Mouse (Mus musculus) skeletal muscle tissue, postnatal 0 days (tissue): Measurements from ENCODE around the gene Pcf11. TPM values are rescaled to one million over a fixed set of nuclear protein-coding genes. Genes with fewer than 3 reads are reported as not detected.

Source experiments
- polyA plus RNA-seq: library from polyadenylated mRNA; unstranded; fragments of >200 nt; fragmentation: Nextera tagmentation; extraction: Ambion mirVana; gene quantifications from 2 replicates; pipeline ENCODE4 v1.2.1, GENCODE M21; 2015

The Pcf11 gene
- 9.0 and 10.4 TPM in 2 replicates for polyA plus RNA-seq

DNA sequence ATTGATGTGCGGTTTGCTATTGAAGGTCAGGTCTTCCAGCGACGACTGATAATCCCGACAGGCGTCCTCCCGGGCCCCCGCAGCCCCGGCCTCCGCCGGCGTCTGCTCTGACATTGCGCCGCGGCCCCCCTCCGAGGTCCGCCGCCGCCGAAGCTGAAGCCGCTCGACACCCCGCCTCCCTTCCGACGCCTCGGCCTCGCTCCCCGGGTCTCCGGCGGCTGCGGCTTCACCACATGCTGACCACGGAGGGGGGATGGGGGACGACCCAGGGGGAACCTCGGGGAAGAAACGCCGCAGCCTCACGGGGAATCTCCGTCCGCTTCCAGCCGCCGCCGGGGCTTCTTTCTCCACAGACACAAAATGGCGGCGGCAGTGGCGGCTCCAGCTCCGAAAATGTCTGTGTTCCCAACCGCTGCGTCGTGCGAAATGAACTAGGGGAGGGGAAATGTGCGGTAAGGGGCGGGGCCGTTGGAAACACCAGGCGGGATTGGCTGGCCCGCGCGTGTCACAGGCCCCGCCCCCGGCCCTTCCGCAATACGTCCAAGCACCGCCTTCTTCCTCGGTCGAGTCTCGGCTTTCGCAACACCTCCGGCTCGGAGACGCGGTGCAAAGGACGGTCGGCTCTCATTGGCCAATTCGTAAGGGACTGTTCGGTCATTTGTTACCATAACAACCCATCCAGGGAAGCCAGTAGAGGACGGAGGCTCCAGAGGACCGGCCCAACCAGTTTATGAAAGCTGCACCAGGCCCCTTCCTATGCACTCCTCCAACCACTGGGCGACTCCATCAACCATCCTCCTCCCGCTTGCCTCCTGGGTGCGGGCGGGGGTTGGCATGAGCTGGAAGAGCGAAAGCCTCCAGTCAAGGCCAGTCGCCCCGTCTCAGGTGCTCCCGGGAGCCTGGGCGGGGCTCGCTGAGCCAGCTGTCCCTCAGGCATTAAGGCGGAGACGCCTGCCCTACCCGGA, at the start of gene Pcf11:
Pcf11 (minus strand) TSS at position 428 of the 965 bp plus-strand sequence.

DNA sequence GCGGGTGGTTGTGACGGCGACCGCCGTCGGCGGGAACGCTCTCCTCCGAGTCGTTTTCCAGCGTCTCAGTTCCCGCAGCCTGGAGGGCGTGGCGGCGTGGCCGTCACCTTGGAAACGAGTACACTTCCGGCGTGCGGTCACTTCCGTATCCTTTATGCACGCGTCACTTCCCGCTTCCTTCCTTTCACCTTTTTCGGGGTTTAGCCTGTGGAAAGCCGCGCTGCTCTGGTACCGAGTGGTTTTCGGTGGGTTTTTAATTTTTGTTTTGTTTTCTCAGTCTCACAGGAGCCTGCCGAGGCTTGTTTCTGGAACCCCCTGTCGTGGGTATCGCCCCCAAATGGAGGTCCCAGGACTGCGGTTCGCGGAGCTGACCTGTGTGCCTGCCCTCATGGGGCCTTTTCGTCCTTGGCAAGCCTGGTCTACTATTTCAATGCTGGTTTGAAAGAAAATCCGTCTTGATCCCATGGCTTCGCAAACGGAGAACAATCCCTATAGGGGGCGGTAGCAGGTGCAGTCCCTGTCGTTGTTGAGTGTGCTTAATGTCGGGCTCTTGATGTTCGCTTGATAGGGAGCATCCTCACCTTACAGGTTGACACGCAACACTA, 32.6 kb downstream of the Pcf11 start, which contains the start of gene Ankrd42:
Ankrd42 (minus strand) TSS at position 122 of the 605 bp plus-strand sequence.

Other genes with a start within 250 kb of the Pcf11 start
- gene Ccdc90b, start 108.8 kb downstream of the Pcf11 start, polyA plus RNA-seq, result 53.1 and 55.7 TPM in 2 replicates
- gene Ankrd42, start 32.8 kb downstream of the Pcf11 start, polyA plus RNA-seq, result 1.1 and 1.3 TPM in 2 replicates
- gene Rab30, start 71.7 kb upstream of the Pcf11 start, polyA plus RNA-seq, result 7.2 and 9.2 TPM in 2 replicates
- gene Ddias, start 204.3 kb upstream of the Pcf11 start, polyA plus RNA-seq, result 1.3 and 2.3 TPM in 2 replicates
- 14.6 and 15.9 TPM in 2 replicates for gene Prcp, start 204.5 kb upstream of the Pcf11 start, polyA plus RNA-seq